Mouse (Mus musculus) erythroblast, embryonic 14.5 days (primary cell): Measurements from ENCODE around the gene Slc22a4.

Experiments
- GATA1 ChIP-seq: IDR thresholded peaks from 2 replicates; pipeline ENCODE4 v1.6.1; 2012; ENCODE audit warnings: low read length, inconsistent platforms, mixed read lengths
- TAL1 ChIP-seq: IDR thresholded peaks from 3 replicates; pipeline ENCODE4 v1.6.1; 2012; ENCODE audit warnings: low read length, inconsistent platforms, mixed read lengths

DNA sequence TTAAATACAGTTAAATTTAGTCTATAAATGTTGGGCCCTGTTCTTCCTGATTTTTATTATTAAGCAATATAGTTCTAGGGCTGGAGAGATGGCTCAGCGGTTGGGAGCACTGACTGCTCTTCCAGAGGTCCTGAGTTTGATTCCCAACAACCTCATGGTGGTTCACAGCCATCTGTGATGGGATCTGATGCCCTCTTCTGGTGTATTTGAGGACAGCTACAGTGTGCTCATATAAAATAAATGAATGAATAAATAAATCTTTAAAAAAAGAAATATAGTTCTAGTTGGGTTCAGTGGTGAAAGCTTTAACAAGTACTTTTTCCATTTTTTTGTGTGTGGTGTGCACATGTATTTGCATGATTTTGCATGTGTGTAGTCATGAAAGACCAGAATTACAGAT lies 38.7 kb downstream of the Slc22a4 start:
- TF ChIP-seq TAL1 (no peak), GATA1 (no peak)
